Mouse (Mus musculus) 3T3-L1 (cell line): ENCODE results near the gene Pcolce.
A peak's percentile ranks its signal among the peaks of the same experiment; 100 is the strongest.

ENCODE experiments used
- DNase-seq: peaks from one replicate; pipeline ENCODE4 v3.0.0-alpha.2; 2015; ENCODE audit warnings: low read depth, low spot score

Pcolce gene

GRCm38 (mm10) chr5:137597625-137598024 is 16.0 kb downstream of the Pcolce start:
- DNase-seq = no peak

GRCm38 (mm10) chr5:137596601-137597261 is 16.9 kb downstream of the Pcolce start:
- DNase-seq = no peak

DNA sequence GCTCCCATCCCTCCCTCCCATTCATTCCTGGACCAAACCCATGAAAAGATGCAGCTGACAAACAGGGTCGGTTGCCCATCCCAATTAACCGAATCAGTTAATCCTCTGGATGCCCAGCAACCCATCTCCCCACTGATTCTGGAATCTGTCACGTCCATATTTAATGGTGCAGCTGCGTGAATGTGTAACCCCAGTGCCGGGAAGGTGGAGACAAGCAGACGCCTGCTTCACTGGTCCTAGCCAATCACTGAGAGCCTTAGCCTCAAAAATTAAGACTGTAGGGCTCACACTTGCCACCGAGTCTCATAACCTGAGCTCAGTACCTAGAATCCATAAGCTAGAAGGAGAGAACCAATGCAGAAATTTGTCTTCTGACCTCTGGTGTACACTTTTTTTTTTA is 17.7 kb downstream of the Pcolce start:
- no peak for DNase-seq

GRCm38 (mm10) chr5:137590507-137590906 is 23.1 kb downstream of the Pcolce start:
- DNase-seq = peak; percentile 42

DNA sequence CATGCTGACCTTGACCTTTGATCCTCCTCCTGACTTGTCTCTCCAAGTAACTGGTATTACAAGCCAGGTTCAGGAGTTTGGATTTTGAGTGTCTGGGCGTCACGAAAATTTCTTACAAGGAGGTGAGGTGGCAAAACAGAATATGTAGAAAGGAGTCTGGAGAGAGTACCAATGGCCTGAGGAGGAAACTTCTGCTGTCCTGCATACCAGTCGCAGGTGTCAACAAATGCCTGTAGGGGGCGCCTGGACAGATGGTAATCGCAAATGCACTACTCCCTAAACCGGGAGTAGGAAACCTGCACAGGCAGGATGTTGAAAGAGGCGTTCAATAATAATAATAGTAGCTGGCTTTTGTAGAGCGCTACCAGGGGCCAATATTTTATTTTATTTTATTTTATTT is 28.6 kb downstream of the Pcolce start:
- peak; percentile 75 for DNase-seq

- DNase-seq = no peak
Observed at GRCm38 (mm10) chr5:137583670-137584169, 29.9 kb downstream of the Pcolce start.

DNA sequence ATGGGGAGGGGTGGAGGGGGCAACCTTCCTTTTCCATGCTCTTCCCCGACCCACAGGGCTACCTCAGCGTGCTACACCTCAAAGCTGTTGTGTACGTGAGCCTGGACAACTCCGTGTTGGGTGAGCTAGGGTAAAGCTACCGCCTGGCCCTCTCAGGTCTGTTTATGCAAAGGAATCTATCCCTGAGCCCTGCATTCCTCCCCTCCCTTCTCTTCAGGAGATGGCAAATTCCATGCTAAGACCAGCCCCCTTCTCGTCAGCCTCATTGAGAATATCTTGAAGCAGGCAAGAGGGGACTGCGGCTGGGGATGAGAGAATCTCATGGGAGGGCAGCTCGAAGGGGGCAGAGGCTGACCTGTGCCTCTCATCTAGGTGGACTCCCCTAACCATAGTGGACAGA is 30.9 kb downstream of the Pcolce start:
- DNase-seq = no peak

- DNase-seq = no peak
Observed at GRCm38 (mm10) chr5:137580246-137580645, 33.3 kb downstream of the Pcolce start.

DNA sequence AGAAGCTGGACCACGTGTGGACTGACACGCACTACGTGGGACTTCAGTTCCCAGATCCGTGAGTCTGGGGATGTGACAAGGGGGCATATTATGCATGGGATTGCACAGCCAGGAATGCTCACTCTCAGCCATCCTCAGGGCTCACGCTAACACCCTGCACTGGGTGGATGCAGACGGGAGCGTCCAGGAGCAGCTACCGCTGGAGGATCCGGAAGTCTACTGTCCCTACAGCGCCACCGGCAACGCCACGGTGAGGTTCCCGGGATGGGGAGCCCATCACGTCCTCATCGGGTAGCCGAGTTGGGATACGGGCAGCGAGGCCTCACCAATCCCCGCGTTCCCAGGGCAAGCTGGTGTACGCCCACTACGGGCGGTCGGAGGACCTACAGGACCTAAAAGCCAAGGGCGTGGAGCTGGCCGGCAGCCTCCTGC is 39.1 kb downstream of the Pcolce start:
- DNase-seq = no peak

DNA sequence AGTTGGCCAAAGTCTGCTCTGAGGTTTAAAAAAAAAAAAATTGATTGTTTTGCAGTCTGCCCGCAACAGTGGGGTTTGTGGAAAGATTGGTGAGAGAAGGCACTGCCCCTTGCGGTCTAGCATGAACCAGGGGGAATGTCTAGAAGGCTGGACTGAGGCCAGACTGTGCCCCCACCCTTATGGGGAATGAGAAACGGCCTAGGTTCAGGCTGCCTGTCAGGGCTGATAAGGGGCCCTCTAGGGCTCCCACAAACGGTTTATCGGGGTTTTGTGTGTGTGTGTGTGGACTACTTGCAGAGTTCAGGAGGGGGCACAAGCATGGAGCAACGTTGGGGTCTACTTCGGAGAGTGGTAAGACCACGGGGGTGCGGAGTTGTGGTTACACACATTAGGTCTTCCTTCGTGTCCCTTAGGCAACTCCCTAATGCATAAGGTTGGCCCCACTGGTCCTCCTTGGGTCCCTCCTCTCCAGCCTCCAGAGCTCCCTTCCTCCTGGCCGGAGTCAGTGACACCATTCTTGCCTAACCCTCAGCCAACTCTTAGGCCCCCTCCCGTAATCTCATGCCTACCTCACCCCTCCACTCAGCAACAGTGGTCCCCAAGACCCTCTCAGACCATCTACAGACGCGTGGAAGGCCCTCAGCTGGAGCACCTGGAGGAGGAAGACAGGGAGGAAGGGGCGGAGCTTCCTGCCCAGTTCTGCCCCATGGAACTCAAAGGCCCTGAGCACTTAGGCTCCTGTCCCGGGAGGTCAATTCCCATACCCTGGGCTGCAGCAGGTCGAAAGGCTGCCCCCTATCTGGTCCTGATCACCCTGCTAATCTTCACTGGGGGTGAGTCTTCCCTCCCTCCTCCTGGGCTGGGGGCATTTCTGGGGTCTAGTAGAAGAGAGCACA is 42.6 kb downstream of the Pcolce start:
- DNase-seq = no peak

DNA sequence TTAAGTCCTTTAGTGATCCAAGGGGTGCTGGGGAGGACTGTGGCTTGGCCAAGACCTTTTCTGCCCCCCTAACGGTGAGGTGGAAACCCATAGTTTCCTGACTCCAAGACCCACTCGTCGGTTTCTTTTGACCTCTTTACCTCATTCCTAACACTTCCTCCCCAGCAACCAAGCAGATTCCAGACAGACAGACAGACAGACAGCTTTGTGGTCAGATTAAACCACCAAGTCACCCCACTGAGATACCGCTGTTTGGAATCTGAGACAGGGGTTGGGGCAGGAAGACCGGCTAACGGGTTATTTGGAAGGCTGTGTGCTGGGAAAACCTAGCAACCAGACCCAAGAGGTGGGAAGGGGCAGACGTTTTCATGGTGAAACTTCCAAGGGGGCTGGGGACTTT is 43.4 kb downstream of the Pcolce start:
- DNase-seq = no peak

DNA sequence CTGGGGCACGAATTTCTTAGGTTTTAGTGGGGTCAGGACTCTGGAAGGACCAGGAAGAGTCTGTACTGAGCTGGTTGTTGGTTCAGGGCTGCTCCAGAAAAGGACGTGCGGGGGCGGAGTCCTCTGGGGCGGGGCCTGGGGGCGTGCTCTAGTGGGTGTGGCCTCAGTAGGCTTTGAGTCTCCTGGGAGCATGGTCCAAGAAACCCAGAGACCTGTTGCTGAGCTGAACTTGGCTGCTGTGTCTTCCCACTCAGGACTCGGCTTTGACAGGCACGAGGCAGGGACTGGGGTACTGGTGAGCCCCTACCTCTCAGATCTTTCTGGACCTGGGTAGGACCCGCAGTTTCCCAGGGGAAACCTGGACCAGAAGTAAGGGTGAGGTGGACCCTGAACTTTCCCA is 43.9 kb downstream of the Pcolce start, which contains the start of gene Tfr2:
Tfr2 (plus strand) TSS at position 176 of the 400 bp plus-strand sequence.
- peak; percentile 48 for DNase-seq

- DNase-seq = no peak
Observed at GRCm38 (mm10) chr5:137569031-137569430, 44.6 kb downstream of the Pcolce start.

DNA sequence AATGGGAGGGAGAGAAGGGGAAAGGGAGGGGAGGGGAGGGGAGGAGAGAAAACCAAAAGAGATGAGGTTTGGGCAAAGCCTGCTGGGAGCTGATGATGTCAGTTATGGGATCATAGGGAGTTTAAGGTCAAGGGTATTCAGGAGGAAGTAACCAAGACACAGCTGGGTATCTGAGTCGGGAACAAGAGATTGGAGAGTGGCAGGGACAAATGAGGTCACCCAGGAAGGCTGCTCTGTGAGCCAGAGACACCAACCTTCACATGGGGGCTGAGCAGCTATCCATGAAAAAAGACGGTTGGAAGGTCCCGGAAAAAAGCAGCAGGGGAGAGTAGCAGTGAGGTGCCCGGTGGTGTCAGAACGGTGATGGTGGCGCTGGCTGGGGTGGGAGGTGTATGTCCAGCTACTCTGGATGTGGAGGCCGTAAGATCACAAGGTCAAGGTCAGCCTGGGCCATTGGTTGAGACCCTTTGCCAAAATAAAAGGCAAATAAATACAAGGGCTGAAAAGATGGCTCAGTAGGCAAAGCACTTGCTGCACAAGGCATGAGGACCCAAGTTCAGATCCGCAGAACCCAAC is 45.3 kb downstream of the Pcolce start:
- no peak for DNase-seq

- no peak for DNase-seq
Observed at GRCm38 (mm10) chr5:137566416-137566815, 47.2 kb downstream of the Pcolce start.

DNA sequence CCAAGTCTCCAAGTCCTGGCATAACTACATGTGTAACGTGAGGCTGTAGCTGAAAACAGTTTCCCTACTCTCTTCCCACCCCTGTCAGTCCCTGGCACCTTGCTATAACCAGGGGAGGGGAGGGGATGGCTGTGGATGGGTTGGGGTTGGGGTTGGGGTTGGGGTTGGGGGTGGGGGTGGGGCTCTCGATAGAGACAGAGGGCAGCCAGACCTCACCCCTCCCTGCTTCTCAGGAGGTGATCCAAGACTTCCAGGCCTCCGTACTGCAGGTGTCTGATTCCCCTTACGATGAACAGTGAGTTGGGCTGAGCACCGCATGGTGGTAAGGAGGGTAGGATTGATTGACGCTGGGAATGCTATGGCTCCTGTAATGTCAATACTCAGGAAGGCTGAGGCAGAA is 47.8 kb downstream of the Pcolce start:
- no peak for DNase-seq

- no peak for DNase-seq
Observed at GRCm38 (mm10) chr5:137562965-137563364, 50.6 kb downstream of the Pcolce start.

- no peak for DNase-seq
Observed at GRCm38 (mm10) chr5:137561556-137561955, 52.0 kb downstream of the Pcolce start.
